Mouse (Mus musculus) layer of hippocampus, postnatal 14 days (tissue): ENCODE results near the gene C030005K15Rik. TPM values are rescaled to one million over a fixed set of nuclear protein-coding genes. Genes with fewer than 3 reads are reported as not detected.
"Not testable (repeated sequence)": the region's sequence is repeated elsewhere in the genome, so short reads cannot be mapped to it uniquely, and the experiment has no call there.

ENCODE experiments used
- DNase-seq, 2 experiments: peaks; one replicate each; pipeline ENCODE4 v3.0.0; 2021 to 2022; ENCODE audit warnings: low spot score in 2 of 2, mixed read lengths in 1 of 2
- long read RNA-seq, 2 experiments: library from polyadenylated mRNA; stranded (forward); transcript quantifications; one replicate each; pipeline ENCODE4 v2.0.0; 2021
- total RNA-seq, 2 experiments: library from RNA; stranded (reverse); gene quantifications; 2 replicates each; pipeline ENCODE4 v1.2.3; 2021

Gene C030005K15Rik
- total RNA-seq, result under 1 TPM; 0.28 to 0.52 TPM
- long read RNA-seq, experiment 1, result 0 reads
- long read RNA-seq, experiment 2, result 0 reads

GRCm38 (mm10) chr10:97726655-97727054, at the start of gene C030005K15Rik:
Gene C030005K15Rik, minus strand, starts transcription at chr10:97726755.
- not testable (repeated sequence) for DNase-seq

DNA sequence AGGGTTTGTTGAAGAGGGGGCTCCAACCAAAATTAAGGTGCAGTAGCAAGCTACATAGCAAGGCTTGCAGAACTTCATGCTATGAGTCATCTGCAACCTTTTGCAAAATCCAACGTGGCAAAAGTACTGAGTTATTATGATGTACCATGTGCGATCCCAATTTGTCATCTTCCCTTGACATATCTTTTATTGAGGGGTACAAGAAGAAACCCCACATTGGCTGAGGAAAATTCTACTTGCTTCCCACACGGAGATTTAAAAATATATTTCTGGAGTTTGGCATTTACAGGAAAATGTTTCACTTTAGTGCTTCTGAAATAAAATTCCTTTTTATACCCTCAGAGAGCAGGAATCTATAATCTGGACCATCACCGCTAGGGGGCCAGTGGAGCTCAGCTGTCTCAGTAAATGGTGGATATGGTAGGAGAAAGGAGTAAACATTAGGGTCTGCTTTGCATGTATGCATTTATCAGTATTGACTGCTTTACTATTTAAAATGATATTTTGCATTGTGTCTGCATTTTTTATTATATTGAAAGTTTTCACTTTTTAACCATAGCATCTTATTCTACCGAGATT, 41.7 kb upstream of the C030005K15Rik start:
- peak in 1 of 2 experiments; percentile 3 for DNase-seq

DNA sequence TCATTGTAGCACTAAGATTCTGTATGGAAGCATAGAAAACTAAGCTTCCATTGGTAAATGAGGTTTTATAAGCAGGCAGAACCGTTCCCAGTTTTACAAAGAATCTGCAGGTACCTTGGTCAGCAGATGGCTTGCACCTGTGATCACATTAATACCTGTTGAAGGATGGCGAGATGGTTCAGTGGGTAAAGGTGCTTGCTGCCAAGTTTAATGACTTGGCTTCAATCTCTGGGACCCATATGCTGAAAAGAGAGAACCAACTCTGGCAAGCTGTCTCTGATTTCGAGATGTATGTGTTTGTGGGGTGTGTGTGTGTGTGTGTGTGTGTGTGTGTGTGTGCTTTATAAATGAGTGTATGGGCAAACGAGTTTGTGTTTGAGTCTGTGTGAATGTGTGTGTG, 27.3 kb upstream of the C030005K15Rik start:
- no peak for DNase-seq

GRCm38 (mm10) chr10:97747231-97747630, 20.7 kb upstream of the C030005K15Rik start:
- no peak for DNase-seq

GRCm38 (mm10) chr10:97725929-97726328, 626 bp downstream of the C030005K15Rik start:
- DNase-seq, result no peak

- no peak for DNase-seq
Observed at GRCm38 (mm10) chr10:97722709-97723108, 3.8 kb downstream of the C030005K15Rik start.

DNA sequence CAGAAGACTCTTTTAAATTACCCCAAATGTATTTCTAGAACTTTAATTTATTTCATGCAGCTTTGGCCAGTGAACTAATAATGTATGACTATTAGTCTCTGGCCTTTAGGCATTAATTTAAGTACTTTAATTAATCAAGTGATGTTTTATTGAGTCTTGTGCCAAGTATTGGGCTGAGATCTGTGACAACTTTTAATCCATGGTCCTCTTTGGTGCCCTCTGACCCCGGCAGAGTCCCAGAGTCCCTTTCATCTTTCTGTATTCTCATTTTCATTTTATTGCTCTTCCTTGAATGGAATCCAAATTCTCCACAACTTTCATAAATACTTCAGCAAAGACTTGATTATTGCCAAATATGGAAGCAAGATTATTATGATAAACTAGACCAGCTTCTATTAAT, 5.9 kb downstream of the C030005K15Rik start:
- DNase-seq, result no peak

- DNase-seq, result peak in 1 of 2 experiments; percentile 41
Observed at GRCm38 (mm10) chr10:97718021-97718420, 8.5 kb downstream of the C030005K15Rik start.

DNA sequence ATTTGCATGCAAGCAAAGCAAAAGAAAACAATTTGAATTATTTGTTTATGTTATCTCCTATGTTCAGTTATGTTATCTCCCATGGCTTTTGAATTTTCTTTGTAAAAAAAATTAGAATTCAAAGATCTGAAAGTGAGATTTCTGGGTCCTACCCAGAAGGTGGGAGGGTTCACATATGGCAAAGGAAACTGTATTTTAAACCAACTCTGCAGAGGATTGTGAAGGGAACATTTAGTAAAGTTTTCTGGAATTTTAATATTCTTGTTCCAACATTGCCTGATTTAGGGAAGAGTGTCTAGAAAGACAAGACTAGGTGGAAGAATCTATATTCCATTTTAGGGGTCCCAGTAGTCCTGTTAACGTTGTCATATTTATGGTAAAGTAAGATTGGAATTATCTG, 9.3 kb downstream of the C030005K15Rik start:
- DNase-seq, result peak in 1 of 2 experiments; percentile 34

DNA sequence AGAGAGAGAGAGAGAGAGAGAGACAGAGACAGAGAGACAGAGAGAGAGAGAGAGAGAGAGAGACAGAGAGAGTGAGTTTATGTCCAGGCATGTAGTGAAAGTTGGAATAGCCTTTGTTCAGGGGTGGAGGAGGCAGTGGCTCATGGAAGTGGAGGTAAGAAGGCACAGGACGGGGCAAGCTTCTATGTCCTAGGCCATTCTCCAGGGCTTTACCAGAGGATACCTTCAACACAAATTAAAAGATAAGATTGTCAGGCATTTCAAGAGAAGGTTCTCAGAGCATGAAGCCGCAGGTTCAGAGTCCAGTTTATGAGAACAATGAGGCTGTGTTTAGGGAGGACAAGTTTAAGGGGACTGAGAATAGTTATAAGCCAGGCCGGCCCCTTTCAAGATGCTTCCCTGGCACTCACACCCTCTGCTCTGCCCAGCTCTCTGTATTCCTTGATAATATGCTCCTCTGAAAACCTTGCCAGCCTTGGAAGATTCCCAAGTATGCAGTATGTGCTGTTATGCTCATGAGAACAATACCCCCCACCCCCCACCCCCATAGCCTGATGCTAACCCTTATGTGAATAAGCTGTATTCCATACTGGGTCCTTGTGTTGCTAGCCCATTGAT, 11.2 kb downstream of the C030005K15Rik start:
- peak in 1 of 2 experiments; percentile 55 for DNase-seq

GRCm38 (mm10) chr10:97714584-97714983, 12.0 kb downstream of the C030005K15Rik start:
- no peak for DNase-seq

DNA sequence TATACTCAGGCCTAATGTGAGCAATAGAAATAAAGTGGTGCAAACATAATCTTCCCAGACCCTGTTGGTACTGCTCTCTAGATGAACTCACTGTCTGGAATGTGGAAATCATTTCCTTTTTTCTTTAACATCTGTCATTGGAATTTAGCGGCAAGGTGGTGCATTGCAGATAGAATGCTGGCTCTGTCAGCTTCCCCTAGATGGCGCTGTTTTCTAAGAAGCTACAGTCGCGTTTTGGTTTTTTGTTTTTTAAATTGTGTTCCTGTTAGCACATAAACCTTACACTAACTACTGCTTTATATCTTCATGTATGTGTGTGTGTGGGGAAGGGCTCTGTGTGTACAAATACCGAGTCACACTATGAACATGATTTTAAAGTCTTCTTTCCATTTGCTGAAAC, 13.9 kb downstream of the C030005K15Rik start:
- peak; percentile 16 to 52 for DNase-seq

GRCm38 (mm10) chr10:97704562-97704961, 22.0 kb downstream of the C030005K15Rik start:
- DNase-seq, result peak in 1 of 2 experiments; percentile 45

DNA sequence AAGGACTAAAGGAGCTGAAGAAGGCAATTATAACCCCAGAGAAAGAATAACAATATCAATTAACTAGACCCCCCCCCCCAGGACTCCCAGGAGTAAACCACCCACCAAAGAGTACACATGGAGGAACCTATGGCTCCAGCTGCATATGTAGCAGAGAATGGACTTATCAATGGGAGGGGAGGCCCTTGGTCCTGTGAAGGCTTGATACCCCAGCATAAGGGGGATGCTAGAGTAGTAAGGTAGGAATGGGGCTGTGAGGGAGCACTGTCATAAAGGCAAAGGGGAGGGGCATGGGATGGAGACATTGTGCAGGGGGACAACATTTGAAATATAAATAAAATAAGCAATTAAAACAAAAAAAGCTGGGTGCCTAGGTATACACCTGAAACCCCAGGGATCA, 24.2 kb downstream of the C030005K15Rik start:
- DNase-seq, result no peak

- no peak for DNase-seq
Observed at GRCm38 (mm10) chr10:97693398-97694135, 33.0 kb downstream of the C030005K15Rik start.

DNA sequence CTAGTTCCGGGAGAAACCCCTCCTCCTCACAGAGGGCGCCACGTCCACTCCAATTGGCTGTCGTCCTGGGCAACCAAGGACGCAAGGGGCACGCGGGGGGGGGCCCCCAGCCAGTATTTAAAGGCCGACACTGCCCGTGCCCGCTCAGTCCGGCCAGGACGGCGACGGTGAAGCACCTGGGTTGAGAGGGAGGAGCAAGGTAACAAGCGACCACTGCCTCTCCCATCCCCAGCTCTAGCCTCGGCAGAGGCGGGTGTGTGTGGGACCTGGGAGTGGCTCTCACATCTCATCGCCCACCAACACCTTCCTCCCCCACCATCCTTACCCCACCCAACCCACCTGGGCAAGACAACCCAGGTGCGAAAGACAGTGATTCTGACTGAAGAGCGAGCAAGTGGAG, 33.6 kb downstream of the C030005K15Rik start, which contains the start of gene Ccer1:
Ccer1 (plus strand) TSS at position 147 of the 400 bp plus-strand sequence.
- DNase-seq, result no peak

- DNase-seq, result peak in 1 of 2 experiments; percentile 37
Observed at GRCm38 (mm10) chr10:97689425-97689824, 37.1 kb downstream of the C030005K15Rik start.

DNA sequence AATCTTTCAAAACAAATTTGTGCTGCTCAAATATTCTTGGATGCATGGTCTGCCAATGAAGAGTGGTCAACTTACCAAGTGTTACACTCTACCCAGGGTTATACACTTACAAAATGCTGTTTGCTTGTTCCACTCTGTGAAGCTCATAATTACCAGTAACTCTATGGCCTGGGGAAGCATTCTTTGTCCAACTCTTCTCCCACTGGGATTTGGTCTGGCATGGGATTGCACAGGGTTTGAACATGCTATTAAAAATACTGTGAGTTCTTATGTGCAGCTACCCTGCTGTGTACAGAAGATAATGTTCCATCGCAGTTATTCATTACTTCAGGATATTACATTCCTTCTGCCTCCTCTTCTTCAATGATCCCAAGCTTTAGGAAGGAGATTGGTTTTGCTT, 39.4 kb downstream of the C030005K15Rik start:
- no peak for DNase-seq

DNA sequence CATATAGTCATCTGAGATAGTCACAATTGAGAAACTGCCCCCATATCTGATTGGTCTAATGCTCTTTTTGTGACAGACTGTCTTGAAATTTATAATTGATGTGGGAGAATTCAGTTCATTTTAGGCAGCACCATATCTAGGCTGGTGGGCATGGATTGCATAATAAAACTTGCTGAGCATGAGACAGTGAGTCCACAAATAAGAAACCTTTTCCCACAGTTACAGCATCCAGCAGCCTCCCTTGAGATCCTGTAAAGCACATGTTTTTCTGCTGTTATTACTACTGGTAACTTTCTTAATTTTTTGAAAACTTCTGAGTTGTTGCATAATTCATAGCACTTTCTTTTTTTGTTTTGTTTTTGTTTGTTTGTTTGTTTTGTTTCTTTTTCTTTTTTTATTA, 43.6 kb downstream of the C030005K15Rik start:
- no peak for DNase-seq
